Mouse (Mus musculus): ENCODE results near the gene Chchd2. TPM values are rescaled to one million over a fixed set of nuclear protein-coding genes. Genes with fewer than 3 reads are reported as not detected.

Chchd2 gene
- total RNA-seq, 2 experiments from 2014 or later: 975 to 1,063 TPM

DNA sequence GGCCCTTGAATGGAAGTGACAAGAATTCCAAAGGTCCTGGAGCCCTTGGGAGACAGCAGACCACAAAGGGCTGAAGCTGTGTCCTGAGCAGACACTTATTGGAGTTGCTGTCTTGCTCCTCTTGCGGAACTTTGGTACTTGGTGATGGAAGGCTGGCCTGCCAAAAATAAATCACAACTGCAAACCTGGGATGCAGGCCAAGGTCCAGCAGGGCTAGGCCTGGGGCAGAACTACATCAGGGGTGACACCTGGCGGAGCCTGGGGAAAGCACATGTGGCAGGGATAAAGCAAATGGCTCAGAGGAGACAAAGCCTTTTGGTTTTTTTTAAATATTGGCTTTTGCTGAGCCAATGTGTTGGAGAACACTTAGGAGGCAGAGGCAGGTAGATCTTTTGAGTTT, 8.3 kb downstream of the Chchd2 start:
- DNase-seq: peak; percentile 92

DNA sequence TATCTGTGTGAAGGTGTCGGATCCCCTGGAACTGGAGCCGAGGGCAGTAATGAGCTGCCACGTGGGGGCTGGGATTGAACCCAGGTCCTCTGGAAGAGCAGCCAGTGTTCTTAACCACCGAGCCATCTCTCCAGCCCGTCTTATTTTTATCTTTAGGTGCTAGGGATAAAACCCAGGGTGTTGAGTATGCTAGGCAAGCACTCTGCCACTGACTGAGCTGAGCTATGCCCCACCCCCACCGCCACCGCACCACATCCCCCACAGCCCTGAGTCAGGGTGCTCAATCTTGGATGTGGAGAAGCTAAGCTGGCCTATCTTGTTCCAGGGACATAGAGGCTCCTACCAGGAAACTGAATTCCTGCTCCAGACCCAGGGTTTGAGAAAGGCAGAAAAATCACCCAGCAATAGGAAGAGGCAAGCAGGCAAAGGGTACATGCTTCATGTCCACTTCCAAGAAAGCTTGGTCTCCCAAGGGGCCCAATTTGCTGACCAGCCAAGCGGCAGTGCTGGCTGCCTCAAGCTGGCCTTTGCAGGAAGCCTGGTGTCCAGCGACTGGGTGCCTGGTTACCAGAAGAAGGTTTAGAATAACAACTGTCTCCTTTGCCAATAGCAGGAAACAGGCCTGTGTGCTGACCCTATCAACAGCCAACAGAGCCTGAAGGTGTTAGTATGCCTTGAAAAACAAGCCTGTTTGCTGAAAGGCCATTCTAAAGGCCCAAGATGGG, 9.4 kb downstream of the Chchd2 start:
- peak; percentile 68 for DNase-seq

DNA sequence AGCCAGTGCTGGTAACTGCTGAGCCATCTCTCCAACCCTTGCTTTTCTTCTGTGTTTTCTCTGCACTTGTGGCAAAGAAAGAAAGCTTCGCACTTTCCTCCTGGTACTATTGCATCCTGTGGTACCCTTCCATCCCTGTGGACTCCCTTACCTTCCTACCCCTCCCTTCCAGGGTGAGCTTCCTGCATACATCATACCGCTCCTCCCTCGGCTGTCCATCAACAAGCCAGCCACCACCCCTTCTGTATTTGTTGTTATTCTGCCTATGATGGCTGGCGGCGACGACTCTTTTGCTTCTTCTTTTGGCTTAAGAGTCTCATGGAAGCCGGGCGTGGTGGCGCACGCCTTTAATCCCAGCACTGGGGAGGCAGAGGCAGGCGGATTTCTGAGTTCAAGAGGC, 12.2 kb downstream of the Chchd2 start:
- no peak for DNase-seq

DNA sequence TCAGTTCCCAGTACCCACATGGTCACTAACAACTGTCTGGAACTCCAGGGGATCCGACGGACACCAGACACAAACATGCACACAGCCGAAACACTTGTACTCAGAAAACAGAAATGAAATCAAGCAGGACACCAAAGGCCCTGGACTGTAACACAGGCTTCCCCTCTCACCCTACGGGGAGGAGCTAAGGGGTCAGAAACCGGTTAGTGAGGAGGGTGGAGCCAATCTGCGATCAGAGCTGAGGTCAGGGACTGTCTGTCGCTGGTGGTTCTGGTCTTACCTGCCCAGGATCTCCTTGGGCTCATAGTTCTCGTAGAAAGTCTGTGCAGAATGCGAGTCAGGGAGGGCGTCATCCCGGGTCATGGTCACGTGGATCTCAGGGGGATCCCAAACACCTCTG, 13.3 kb downstream of the Chchd2 start:
- no peak for DNase-seq

DNA sequence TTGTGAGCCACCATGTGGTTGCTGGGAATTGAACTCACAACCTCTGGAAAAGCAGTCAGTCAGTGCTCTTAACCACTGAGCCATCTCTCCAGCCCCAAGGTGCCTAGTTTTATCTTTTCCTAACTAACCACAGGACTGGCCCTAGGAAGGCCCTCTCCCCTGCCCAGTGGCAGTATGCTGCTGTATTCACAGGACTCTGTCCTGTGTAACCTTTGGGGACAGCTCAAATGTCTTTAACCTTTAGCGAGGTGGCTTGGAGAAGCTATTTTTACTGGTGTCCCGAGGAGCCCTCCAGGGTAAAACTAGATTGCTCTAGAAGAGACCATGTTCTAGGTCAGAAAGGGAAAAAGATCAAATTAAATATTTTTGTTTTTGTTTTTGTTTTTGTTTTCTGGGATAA, 16.0 kb downstream of the Chchd2 start:
- no peak for DNase-seq

DNA sequence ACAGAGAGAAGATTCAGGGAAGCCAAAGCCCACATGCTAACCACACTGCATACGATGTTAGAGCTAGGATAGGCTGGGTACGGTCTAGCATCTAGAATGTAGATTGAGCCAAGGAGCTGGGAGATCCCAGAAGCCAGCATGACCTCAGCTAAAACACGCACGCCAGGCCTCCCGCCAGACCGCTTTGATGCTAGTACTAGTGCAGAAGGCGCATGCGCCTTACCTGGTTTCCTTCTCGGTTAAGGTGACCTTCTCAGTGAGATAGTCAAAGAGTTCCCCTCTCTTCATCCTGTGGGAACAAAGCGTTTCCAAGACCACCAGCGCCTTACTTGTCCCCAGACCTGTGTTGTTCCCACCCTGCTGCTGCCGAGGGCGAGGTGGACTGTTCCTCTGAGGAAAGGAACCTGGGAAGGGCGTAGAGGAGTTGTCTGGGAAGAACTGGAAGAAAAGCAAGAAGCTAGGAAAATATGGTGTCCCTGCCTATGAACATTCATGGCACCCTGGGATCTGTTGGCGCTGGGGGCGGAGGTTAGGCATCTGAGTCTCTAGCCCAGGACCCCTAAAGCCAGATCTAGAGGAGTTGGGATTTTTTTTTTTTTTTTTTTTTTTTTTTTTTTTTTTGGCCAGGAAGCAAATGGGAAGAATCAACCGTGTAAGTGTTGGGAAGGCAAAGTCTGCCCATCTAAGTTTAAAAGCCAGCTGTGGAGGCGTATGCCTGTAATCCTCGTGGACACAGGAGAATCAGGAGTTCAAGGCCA, 17.9 kb downstream of the Chchd2 start:
- no peak for DNase-seq

DNA sequence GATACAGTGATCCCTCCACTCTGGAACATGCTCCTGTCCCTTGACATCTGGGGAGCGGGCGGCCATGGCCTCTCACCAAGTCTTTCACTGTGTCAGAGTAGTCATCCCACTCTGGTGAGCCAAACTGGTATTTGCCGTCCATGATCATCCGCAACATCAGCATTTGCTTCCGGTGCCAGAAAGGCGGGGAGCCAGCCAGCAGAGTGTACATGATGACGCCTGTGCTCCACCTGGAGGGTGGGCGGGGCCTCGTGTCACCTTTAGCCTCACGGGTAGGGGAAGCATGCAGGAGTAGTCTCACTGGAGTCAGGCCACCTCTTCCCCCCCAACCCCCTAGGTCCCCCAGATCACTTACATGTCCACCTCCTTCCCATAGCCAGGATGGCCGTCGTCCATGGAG, 21.4 kb downstream of the Chchd2 start:
- DNase-seq: no peak

DNA sequence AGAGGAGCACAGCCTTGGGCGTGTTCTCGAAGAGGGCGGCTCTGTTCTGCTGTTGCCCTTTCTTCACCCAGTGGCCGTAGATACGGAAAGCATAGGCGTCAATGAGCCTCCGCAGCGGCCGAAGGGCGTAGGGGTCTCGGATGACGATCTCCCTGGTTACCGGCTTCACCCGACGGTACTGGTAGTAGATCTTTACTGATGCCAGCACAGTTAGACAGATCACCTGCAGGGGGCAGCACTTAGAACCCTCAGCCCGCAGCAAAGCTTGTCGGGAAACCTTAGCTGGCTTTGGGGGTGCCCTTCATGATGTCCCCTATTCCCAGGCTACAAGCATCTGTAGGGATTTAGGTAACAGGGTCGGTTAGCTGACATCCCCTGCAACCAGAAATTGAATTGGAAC, 22.8 kb downstream of the Chchd2 start:
- DNase-seq: peak; percentile 71

DNA sequence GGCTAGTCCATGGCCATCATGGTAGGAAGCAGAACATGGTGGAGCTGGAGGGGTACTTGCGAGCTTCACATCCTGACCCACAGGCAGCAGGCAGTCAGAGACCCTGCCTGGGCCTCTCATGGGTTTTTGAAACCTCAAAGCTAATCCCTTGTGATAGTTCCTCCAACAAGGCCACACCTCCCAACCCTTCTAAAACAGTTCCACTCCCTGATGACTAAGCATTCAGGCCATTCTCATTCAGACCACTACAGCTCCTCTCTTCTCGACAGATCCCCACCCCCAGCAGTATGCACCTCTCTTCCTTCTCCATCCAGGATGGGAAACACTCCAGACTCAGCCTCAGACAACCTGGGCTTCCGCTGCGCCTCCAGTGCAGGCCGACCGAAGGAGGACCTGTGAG, 24.9 kb downstream of the Chchd2 start:
- DNase-seq: no peak

DNA sequence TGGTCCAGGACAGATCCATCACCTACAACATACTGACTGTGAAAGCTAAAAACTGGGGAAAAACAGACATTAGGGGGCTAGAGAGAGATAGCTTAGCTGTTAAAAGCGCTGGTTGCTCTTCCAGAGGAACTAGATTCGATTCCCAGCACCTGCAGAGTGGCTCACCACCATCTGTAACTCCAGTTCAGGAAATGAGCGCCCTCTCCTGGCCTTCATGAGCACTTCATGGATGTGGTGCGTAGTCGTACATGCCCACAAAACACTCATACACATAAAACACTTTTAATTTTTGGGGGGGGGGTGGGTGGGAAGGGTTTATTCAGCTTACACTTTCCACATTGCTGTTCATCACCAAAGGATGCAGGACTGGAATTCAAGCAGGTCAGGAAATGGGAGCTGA, 30.9 kb downstream of the Chchd2 start:
- DNase-seq: no peak

DNA sequence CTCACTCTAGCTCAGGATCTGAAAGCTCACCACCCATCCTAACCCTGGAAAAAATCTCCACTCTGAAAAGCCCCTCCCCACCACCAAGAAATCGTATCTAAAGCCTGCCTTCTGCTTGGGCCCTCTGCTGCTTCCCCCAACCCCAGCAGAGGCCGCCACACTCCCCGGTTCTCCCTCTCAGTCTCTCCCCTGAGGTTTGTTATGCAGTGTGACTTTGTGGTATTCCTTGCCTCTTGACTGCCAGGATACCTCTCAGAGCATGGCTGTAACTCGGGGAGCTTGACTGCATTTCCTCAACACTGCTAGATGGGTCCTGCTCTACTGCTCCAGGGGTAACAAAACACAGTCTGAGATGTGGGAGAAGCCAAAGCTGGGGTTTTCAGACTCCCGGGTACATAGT, 32.1 kb downstream of the Chchd2 start:
- DNase-seq: no peak

DNA sequence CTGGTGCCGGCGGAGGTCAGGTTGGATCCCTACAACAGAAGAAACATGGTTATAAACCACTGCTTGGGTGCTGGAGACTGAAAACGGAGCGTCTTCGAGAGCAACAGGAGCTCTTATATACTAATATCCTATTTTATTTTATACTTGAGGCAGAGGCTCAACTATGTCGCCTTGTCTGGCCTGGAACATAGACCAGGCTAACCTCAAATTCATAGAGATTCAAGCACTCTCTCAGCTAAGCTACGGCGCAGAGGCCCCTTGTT, 39.8 kb downstream of the Chchd2 start:
- DNase-seq: no peak

DNA sequence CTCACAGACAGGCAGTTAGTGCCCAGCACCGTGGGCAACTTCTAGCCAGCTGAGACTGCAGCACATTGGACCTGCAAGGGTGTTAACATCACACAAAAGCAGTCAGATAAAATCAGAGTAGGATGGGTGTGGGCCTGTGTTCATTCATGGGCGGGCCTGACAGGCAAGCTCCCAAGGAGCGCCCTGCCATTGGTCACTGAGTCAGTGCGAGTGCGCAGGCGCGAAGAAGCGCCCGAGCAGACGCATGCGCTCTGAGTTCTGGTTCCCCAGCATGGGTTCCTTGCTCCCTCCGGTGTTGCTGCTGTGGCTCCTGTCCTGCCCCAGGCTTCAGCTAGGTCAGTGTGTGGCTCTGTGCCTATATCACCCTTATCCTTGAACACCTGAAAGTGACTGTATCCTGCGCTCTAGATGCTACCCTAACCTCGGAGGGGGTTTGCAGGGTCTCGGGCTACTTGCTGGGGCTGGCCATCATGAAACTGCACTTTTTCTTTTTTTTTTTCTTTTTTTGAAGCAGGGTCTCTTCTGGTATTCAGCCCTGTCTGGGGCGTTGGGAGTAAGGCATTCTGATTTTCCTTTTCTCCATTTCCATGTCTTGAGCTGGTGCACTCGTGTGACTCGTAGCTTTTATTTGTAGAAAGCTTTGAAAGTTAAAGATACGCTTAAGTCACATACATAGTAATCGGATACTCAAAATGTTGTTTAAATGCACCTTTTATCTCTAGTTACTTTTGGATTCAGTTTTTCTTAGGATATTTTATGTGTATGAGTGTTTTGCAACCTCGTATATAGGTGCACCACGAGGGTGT, 40.3 kb downstream of the Chchd2 start, which contains the start of gene Sumf2:
Gene Sumf2 (plus strand): TSS at position 235 of the 806 bp plus-strand sequence.
- DNase-seq: peak; percentile 97

DNA sequence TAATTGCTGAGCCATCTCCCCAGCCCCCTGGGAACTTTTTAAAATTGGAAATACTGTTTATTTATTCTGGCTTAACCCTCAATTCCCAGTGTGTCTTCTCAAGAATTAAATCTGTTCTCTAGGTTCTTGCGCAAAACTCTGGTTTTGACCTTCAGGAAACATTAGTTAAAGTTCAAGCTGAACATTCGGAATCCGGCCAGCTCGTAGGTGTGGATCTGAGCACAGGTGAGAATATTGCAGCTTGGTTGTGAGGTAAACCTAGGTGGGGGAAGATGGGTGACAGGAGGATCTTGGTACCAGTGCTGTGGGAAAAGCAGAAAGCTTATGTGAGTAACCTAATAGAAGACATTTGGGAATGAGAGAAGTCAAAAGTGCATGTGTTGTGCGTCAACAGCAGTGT, 42.4 kb downstream of the Chchd2 start:
- DNase-seq: no peak

Other genes starting within 250 kb of the Chchd2 start
- gene Zfp11, start 217.4 kb downstream of the Chchd2 start, total RNA-seq (2021): 1 to 10 TPM; 3.2 to 4.4 TPM
- not detected for gene Sept14, start 179.0 kb downstream of the Chchd2 start, total RNA-seq (2021)
- gene Mrps17, start 172.0 kb downstream of the Chchd2 start, total RNA-seq (2021): 100 to 1,000 TPM in 1 of 2 experiments, 10 to 100 TPM in 1; 94.3 to 101 TPM
- 100 to 1,000 TPM; 125 to 184 TPM for gene Nipsnap2, start 162.4 kb downstream of the Chchd2 start, total RNA-seq (2021)
- gene Psph, start 100.0 kb downstream of the Chchd2 start, total RNA-seq (2021): 10 to 100 TPM; 25.2 to 28.4 TPM
- 10 to 100 TPM; 40.9 to 42.5 TPM for gene Sumf2, start 40.5 kb downstream of the Chchd2 start, total RNA-seq (2021)
- 1 to 10 TPM; 2.8 to 3.6 TPM for gene Zbed5, start 8.3 kb upstream of the Chchd2 start, total RNA-seq (2021)
- 1 to 10 TPM; 3.2 to 8.0 TPM for gene Phkg1, start 11.1 kb upstream of the Chchd2 start, total RNA-seq (2021)
- 1 to 10 TPM; 4.0 to 5.8 TPM for gene Nupr1l, start 21.1 kb upstream of the Chchd2 start, total RNA-seq (2021)
- 10 to 100 TPM; 29.5 to 30.4 TPM for gene Vkorc1l1, start 54.5 kb upstream of the Chchd2 start, total RNA-seq (2021)
- gene Gusb, start 115.6 kb upstream of the Chchd2 start, total RNA-seq (2021): 10 to 100 TPM; 41.0 to 44.6 TPM
- 100 to 1,000 TPM; 120 to 174 TPM for gene Asl, start 141.8 kb upstream of the Chchd2 start, total RNA-seq (2021)
- gene Crcp, start 141.8 kb upstream of the Chchd2 start, total RNA-seq (2021): 10 to 100 TPM; 27.7 to 34.4 TPM
- gene Tpst1, start 185.9 kb upstream of the Chchd2 start, total RNA-seq (2021): 10 to 100 TPM; 35.1 to 40.0 TPM

Measured in adrenal gland, postnatal 10 days (tissue).